Mouse (Mus musculus): ENCODE measurements around the gene Adgrf5.

DNA sequence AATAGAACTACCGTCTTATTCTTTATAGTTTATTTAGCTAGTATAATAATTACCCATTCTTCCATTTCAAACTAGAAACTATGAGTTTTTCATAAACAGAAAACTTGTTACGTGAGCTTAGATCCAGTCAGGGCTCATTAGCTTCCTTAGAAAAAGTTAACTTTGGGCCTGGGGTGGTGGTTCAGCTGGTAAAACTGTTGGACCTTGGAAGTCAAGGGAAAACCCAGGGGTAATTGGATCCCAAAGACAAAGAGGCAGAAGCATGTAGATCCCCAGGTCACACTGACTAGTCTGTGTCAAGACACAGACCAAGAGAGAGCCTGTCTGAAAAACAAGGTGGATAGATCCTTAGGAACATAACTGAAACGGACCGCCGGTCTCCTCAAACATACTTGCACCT lies 141.4 kb downstream of the Adgrf5 start:
- no peak for TF ChIP-seq POLR2A (IDR thresholded peaks at IDR 0.05; ENCODE audit: low read depth, low read length)
- TF ChIP-seq ETS1 (conservative IDR thresholded peaks at IDR 0.05; ENCODE audit: low read depth, low read length), result no peak
- no peak for TF ChIP-seq CTCF (conservative IDR thresholded peaks at IDR 0.05 in 1 of 2, IDR thresholded peaks at IDR 0.05 in 1 of 2; ENCODE audit: low read depth in 2 of 2, low read length in 2 of 2)
- TF ChIP-seq EP300 (IDR thresholded peaks at IDR 0.05; ENCODE audit: low read length), result no peak
- no peak for TF ChIP-seq ELF1 (IDR thresholded peaks at IDR 0.05; ENCODE audit: low read depth, low read length)
- no peak for TF ChIP-seq RCOR1 (conservative IDR thresholded peaks at IDR 0.05; ENCODE audit: low read depth, low read length)
- TF ChIP-seq BHLHE40 (IDR thresholded peaks at IDR 0.05; ENCODE audit: low read depth, low read length), result no peak
- no peak for TF ChIP-seq JUND (conservative IDR thresholded peaks at IDR 0.05; ENCODE audit: low read depth, low read length)

Measured in CH12.LX (cell line).